Mouse (Mus musculus) midbrain, embryonic 11.5 days (tissue): Measurements from ENCODE around the gene Trpv5. TPM values are rescaled to one million over a fixed set of nuclear protein-coding genes. Genes with fewer than 3 reads are reported as not detected.

Source experiments
- ATAC-seq: fragments of 200-750 bp; cut with Nextera tagmentation; 2 replicates; pipeline ENCODE4 v1.8.0; 2017; ENCODE audit warnings: moderate TSS enrichment, moderate library complexity; ENCODE audit not compliant: low FRiP score
- DNase-seq: peaks from one replicate; pipeline ENCODE4 v3.0.0; 2015; ENCODE audit warnings: low spot score; ENCODE audit errors: missing footprints
- H3K27ac ChIP-seq: fragments of 300-500 bp; sonication (generic); 2 replicates; pipeline ENCODE4 v1.5.1; 2014; ENCODE audit warnings: low read depth, low read length
- H3K27me3 ChIP-seq: fragments of 300-500 bp; sonication (generic); 2 replicates; pipeline ENCODE4 v1.6.1; 2014; ENCODE audit warnings: mild to moderate bottlenecking, low read length, moderate library complexity, mixed read lengths; ENCODE audit not compliant: control insufficient read depth, insufficient read depth
- H3K36me3 ChIP-seq: fragments of 300-500 bp; sonication (generic); 2 replicates; pipeline ENCODE4 v1.6.1; 2014; ENCODE audit warnings: mild to moderate bottlenecking, low read length, moderate library complexity, mixed read lengths; ENCODE audit not compliant: control insufficient read depth, insufficient read depth
- H3K4me1 ChIP-seq: fragments of 300-500 bp; sonication (generic); 2 replicates; pipeline ENCODE4 v1.6.1; 2014; ENCODE audit warnings: low read length; ENCODE audit not compliant: control insufficient read depth, insufficient read depth
- H3K4me2 ChIP-seq: fragments of 300-500 bp; sonication (generic); 2 replicates; pipeline ENCODE4 v1.6.1; 2014; ENCODE audit warnings: mild to moderate bottlenecking, moderate library complexity
- H3K4me3 ChIP-seq: fragments of 300-500 bp; sonication (generic); 2 replicates; pipeline ENCODE4 v1.5.1; 2014; ENCODE audit warnings: low read depth, low read length
- H3K9ac ChIP-seq: fragments of 300-500 bp; sonication (generic); 2 replicates; pipeline ENCODE4 v1.6.1; 2014; ENCODE audit warnings: low read length
- H3K9me3 ChIP-seq: fragments of 300-500 bp; sonication (generic); 2 replicates; pipeline ENCODE4 v1.6.1; 2016; ENCODE audit warnings: low read length; ENCODE audit not compliant: control insufficient read depth
- WGBS: fragments of 180-500 bp; shearing (Covaris S2); extraction: QIAGEN DNeasy Blood & Tissue Kit; methylation state at CpG from one replicate; pipeline ENCODE4 v1.1.7; 2014; 5-methylcytosine and 5-hydroxymethylcytosine counted together
- polyA plus RNA-seq: library from polyadenylated mRNA; unstranded; fragments of >200 nt; fragmentation: Nextera tagmentation; extraction: Ambion mirVana; gene quantifications from 2 replicates; pipeline ENCODE4 v1.2.1, GENCODE M21; 2014

Trpv5 gene
- polyA plus RNA-seq, 1 experiment from 2014 or later: not detected

- WGBS: 0% methylated on average over 7 of the region's 7 CpGs
- H3K36me3 ChIP-seq: no peaks in the 10 kb centered on the region
- no peaks in the 10 kb centered on the region for H3K27me3 ChIP-seq
- peak overlapping the region; percentile 68; the same call in 1 of the 2 replicates for H3K27ac ChIP-seq
- no peak for DNase-seq
- no peaks in the 10 kb centered on the region for H3K9me3 ChIP-seq
- H3K4me1 ChIP-seq: peaks cover 9% of the 10 kb centered on the region; the same call in 1 of the 2 replicates
- ATAC-seq: no peak
- H3K4me2 ChIP-seq: peak overlapping the region; percentile 88
- H3K9ac ChIP-seq: peak overlapping the region; percentile 72
- peak overlapping the region; percentile 65 for H3K4me3 ChIP-seq
Observed at GRCm38 (mm10) chr6:41605794-41606104, 74.8 kb downstream of the Trpv5 start.

GRCm38 (mm10) chr6:41605061-41605793, 75.3 kb downstream of the Trpv5 start, which contains the start of gene Ephb6:
Gene Ephb6 (plus strand): TSS chr6:41605482.
- Histone ChIP-seq H3K27me3 (no peaks in the 10 kb centered on the region), H3K9ac (peak within 1 kb of the TSS; percentile 72), H3K4me2 (peak within 1 kb of the TSS; percentile 88), H3K36me3 (no peaks in the 10 kb centered on the region), H3K4me1 (peaks cover 9% of the 10 kb centered on the region; the same call in 1 of the 2 replicates), H3K9me3 (no peaks in the 10 kb centered on the region), H3K4me3 (peak within 1 kb of the TSS; percentile 65), H3K27ac (peak within 1 kb of the TSS; percentile 68)
- under 1% methylated on average over 66 of the region's 68 CpGs for WGBS
- peak; percentile 95 for ATAC-seq
- DNase-seq: peak; percentile 97

- Histone ChIP-seq H3K9ac (peak overlapping the region; percentile 72), H3K4me1 (peaks cover 9% of the 10 kb centered on the region; the same call in 1 of the 2 replicates), H3K27ac (peak overlapping the region; percentile 68; the same call in 1 of the 2 replicates), H3K4me2 (peak overlapping the region; percentile 88), H3K4me3 (peak overlapping the region; percentile 65), H3K27me3 (no peaks in the 10 kb centered on the region), H3K36me3 (no peaks in the 10 kb centered on the region), H3K9me3 (no peaks in the 10 kb centered on the region)
- WGBS: under 1% methylated on average over 23 of the region's 23 CpGs
- DNase-seq (peak; percentile 98), ATAC-seq (peak; percentile 70)
Observed at GRCm38 (mm10) chr6:41604401-41605050, 76.0 kb downstream of the Trpv5 start.

Other genes starting within 250 kb of the Trpv5 start
- not detected in 2 replicates for gene Gm10334, start 234.6 kb downstream of the Trpv5 start, polyA plus RNA-seq
- not detected in 2 replicates for gene Prss1, start 221.8 kb downstream of the Trpv5 start, polyA plus RNA-seq
- not detected in 2 replicates for gene Prss2, start 159.0 kb downstream of the Trpv5 start, polyA plus RNA-seq
- gene Ephb6, start 75.3 kb downstream of the Trpv5 start, polyA plus RNA-seq: 9.9 and 10.7 TPM in 2 replicates
- gene Trpv6, start 44.4 kb downstream of the Trpv5 start, polyA plus RNA-seq: 0.26 and 0.27 TPM in 2 replicates
- not detected in 2 replicates for gene Llcfc1, start 3.7 kb upstream of the Trpv5 start, polyA plus RNA-seq
- gene Kel, start 23.6 kb upstream of the Trpv5 start, polyA plus RNA-seq: 11.0 and 11.7 TPM in 2 replicates
- not detected in 2 replicates for gene Olfr459, start 94.4 kb upstream of the Trpv5 start, polyA plus RNA-seq
- gene Pip, start 166.8 kb upstream of the Trpv5 start, polyA plus RNA-seq: not detected in 2 replicates
- gene Sval2, start 172.2 kb upstream of the Trpv5 start, polyA plus RNA-seq: not detected in 2 replicates